Mouse (Mus musculus): ENCODE results near the gene Ncoa1.

Gene Ncoa1

GRCm38 (mm10) chr12:4476832-4477671 lies at the start of gene Ncoa1:
TSS of gene Ncoa1 (minus strand) at chr12:4477182.
- DNase-seq (ENCODE audit: low spot score), result peak; percentile 61

- no peak for DNase-seq (ENCODE audit: low spot score)
Observed at GRCm38 (mm10) chr12:4524546-4524945, 47.6 kb upstream of the Ncoa1 start.

- no peak for DNase-seq (ENCODE audit: low spot score)
Observed at GRCm38 (mm10) chr12:4523688-4524298, 46.8 kb upstream of the Ncoa1 start.

- no peak for DNase-seq (ENCODE audit: low spot score)
Observed at GRCm38 (mm10) chr12:4523208-4523607, 46.2 kb upstream of the Ncoa1 start.

- DNase-seq (ENCODE audit: low spot score), result no peak
Observed at GRCm38 (mm10) chr12:4518957-4519356, 42.0 kb upstream of the Ncoa1 start.

GRCm38 (mm10) chr12:4509591-4510061 lies 32.6 kb upstream of the Ncoa1 start:
- DNase-seq (ENCODE audit: low spot score), result peak; percentile 18

- no peak for DNase-seq (ENCODE audit: low spot score)
Observed at GRCm38 (mm10) chr12:4508182-4508581, 31.2 kb upstream of the Ncoa1 start.

- DNase-seq (ENCODE audit: low spot score), result peak; percentile 51
Observed at GRCm38 (mm10) chr12:4507461-4507860, 30.5 kb upstream of the Ncoa1 start.

GRCm38 (mm10) chr12:4506810-4507430 lies 29.9 kb upstream of the Ncoa1 start:
- DNase-seq (ENCODE audit: low spot score), result no peak

GRCm38 (mm10) chr12:4505298-4505697 lies 28.3 kb upstream of the Ncoa1 start:
- DNase-seq (ENCODE audit: low spot score), result no peak

GRCm38 (mm10) chr12:4503673-4504326 lies 26.8 kb upstream of the Ncoa1 start:
- no peak for DNase-seq (ENCODE audit: low spot score)

- no peak for DNase-seq (ENCODE audit: low spot score)
Observed at GRCm38 (mm10) chr12:4501916-4502315, 24.9 kb upstream of the Ncoa1 start.

GRCm38 (mm10) chr12:4500516-4500915 lies 23.5 kb upstream of the Ncoa1 start:
- DNase-seq (ENCODE audit: low spot score), result no peak

GRCm38 (mm10) chr12:4499651-4500175 lies 22.7 kb upstream of the Ncoa1 start:
- DNase-seq (ENCODE audit: low spot score), result peak; percentile 18

GRCm38 (mm10) chr12:4488411-4488810 lies 11.4 kb upstream of the Ncoa1 start:
- DNase-seq (ENCODE audit: low spot score), result peak; percentile 88

- no peak for DNase-seq (ENCODE audit: low spot score)
Observed at GRCm38 (mm10) chr12:4483386-4483785, 6.4 kb upstream of the Ncoa1 start.

- DNase-seq (ENCODE audit: low spot score), result no peak
Observed at GRCm38 (mm10) chr12:4481687-4482086, 4.7 kb upstream of the Ncoa1 start.

- no peak for DNase-seq (ENCODE audit: low spot score)
Observed at GRCm38 (mm10) chr12:4480250-4480649, 3.3 kb upstream of the Ncoa1 start.

- DNase-seq (ENCODE audit: low spot score), result no peak
Observed at GRCm38 (mm10) chr12:4479171-4479881, 2.3 kb upstream of the Ncoa1 start.

- DNase-seq (ENCODE audit: low spot score), result no peak
Observed at GRCm38 (mm10) chr12:4477941-4478795, 1.2 kb upstream of the Ncoa1 start.

Data from adipocyte (in vitro differentiated cells).